Mouse (Mus musculus) neural tube, postnatal 0 days (tissue): Measurements from ENCODE around the gene Tbx6. TPM values are rescaled to one million over a fixed set of nuclear protein-coding genes. Genes with fewer than 3 reads are reported as not detected.

Experiments used
- polyA plus RNA-seq: library from polyadenylated mRNA; unstranded; fragments of >200 nt; fragmentation: Nextera tagmentation; extraction: Ambion mirVana; gene quantifications from 2 replicates; pipeline ENCODE4 v1.2.1, GENCODE M21; 2015

Tbx6 gene
- 0.31 and 0.47 TPM in 2 replicates for polyA plus RNA-seq

DNA sequence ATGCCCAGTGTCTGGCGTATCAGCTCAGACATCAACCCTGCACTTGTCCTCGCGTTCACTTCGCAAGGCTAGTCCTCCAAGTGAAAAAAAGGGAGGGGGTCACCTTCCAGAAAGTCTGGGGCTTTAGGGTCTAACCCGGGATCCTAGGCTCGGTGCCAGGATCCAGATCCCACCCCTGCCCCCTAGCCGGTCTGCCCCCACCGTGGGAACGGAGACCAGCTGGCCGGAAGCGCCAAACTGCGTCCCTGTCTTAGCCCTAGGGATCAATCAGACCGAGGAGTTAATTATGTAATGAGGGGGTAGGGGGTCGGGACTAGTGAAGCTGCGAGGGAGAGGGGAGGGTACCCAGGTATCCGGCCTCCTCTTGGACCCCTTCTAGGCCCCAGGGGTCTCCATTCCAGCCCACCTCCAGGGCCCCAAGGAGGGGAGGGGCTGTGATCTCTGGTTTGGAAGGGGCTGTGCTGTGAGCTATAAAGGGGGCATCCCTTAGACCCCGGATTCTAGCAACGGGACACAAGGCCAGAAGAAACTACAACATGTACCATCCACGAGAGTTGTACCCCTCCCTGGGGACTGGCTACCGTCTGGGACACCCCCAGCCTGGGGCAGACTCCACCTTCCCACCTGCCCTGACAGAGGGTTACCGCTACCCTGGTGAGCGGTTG is at the start of gene Tbx6:
Gene Tbx6 (plus strand): TSS at position 513 of the 665 bp plus-strand sequence.

GRCm38 (mm10) chr7:126759050-126759671 is 22.1 kb upstream of the Tbx6 start, which contains the start of gene Mapk3:
Gene Mapk3 (plus strand): TSS chr7:126759601.

DNA sequence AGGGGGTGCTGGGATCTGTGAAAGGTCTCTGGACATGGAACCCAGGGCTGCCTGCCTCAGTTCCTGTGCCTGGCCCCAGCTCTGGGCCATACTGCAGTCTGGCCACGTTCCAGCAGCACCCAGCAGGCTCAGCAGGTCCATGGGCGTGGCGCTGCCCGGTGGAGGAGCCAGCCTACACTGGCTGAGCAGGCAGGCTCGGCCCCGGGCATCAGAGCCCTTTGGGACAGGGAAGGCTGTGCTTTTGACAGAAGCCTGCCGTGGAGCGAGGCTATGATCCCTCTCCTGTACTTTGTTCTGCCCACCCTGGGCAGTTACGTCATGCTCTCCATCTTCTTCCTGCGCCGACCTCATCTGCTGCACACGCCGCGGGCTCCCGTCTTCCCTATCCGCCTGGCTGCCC is 15.1 kb upstream of the Tbx6 start, which contains the start of gene Gdpd3:
Gene Gdpd3 (plus strand): TSS at position 134 of the 400 bp plus-strand sequence.

DNA sequence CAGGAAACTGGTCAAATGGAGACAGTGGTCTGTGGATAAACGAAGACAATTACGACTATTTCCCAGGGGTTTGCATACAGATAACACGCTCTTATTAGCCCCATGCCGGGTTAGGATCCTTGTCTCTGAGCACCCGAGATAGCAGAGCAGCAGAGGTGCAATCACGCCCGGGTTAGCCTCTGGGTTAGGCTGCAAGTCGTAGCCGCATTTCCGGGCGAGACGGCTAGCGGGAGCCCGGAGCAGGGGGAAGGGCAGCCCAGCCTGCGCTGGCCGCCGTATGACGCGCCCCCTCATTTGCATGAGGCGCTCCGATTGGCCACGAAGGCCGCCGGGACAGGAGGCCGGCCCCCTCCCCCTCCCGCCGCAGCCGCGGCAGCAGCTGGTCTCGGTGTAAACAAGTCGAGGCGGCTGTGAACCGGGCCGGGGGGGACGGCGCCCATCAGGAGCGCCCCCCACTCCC is 4.7 kb upstream of the Tbx6 start, which contains the start of gene Ypel3:
Gene Ypel3 (plus strand): TSS at position 358 of the 460 bp plus-strand sequence.

DNA sequence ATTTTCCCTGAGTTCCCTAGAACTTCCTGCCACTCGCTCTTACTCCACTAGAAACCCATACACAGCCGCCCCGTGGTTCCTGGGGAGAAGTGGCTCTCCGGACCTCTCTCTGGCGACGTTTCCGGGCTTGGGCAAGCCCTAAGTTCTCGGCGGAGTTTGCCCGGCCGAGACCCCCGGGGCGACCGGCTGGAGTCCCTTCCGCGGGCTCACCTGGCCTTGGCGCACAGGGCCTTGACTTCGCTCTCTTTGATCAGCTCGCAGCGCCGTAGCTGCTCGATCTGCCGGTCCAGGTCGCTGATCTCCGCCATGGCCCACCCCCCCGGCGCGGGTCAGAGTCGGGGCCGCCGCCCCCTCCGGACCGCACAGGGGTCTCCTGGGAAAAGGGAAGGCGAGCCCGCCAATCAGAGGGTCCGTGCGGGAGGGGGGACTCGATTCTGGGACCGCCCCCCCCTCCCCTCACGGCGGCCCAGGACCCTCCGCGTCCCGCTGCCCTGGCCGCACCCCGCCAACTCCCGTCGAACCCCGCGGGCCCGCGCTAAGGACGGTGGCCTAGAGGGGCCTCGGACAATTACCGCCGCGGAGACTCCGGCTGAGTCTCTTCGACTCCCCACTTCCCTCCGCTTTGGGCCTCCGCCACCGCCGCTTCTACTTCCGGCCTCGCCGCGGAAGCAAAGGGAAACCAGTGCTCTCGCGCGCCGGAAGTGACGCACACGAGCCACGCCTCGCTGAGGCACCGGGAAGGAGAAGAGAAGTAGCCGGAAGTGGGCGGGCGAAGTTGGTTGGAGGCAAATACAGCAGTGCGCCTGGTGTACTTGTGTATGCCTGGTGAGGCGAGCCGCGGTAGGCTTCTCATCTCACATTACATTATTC is 10.8 kb downstream of the Tbx6 start, which contains the start of gene Ppp4c:
Gene Ppp4c (minus strand): TSS at position 646 of the 870 bp plus-strand sequence.

DNA sequence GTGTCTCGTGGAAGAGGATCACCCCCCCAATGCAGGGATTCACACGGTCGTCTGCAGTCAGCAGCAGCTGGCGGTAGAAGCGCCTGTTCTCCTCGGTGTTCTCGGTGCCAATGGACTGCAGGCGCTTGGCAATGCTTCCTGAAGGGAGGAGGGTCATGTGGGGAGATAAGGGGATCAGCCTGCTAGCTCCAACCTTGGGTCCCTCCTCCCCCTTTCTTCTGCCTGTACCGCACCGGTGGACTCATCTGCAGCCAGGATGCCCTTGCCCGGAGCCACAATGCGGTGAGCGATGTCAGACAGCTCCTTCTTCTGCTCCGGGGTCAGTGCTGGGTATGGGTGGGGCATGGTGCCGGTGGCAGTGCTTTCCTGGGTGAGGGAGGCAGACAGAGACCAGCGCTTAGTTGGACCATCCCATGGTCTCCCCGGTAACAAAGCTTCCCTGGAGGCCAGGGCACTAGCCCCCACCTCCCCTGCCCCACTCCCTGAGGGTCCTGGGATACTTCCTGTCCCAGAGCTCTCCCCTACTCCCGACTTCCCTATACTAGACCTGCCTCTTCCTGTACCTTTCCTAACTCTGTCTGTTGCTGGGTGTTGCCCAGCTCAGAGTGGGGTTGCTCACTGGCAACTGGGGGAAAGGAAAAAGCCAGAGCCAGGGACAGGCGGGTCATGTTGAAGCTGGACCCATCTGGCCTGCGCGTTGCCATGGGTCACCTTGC is 16.3 kb downstream of the Tbx6 start, which contains the start of gene Fam57b:
Gene Fam57b (plus strand): TSS at position 258 of the 716 bp plus-strand sequence.

DNA sequence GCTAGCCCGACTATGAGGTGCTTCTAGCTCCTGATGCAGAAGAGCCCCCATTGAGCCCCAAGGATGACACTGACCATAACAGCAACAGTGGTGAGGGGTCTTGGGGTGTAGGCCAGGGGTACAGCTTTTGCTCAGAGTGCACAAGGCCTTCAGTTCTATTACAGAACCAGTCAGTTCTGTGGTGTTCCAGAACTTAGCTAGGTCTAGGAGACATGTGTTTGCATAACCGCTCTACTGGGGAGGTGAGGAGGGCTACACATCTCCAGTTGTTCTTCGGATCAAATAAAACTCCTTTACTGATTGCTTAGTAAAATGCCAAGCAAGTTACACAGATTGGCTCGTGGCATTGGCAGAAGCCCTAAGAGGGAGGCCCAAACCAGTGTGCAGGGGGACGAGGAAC is 50.3 kb downstream of the Tbx6 start, which contains the start of gene 4930451I11Rik:
Gene 4930451I11Rik (minus strand): TSS at position 101 of the 400 bp plus-strand sequence.

Other genes with a start within 250 kb of the Tbx6 start
- gene Eif3c, start 215.1 kb upstream of the Tbx6 start, polyA plus RNA-seq, result 185 and 204 TPM in 2 replicates
- gene Apobr, start 196.5 kb upstream of the Tbx6 start, polyA plus RNA-seq, result 0.47 and 0.98 TPM in 2 replicates
- gene Cln3, start 195.7 kb upstream of the Tbx6 start, polyA plus RNA-seq, result 27.0 and 28.3 TPM in 2 replicates
- not detected in 2 replicates for gene Il27, start 186.5 kb upstream of the Tbx6 start, polyA plus RNA-seq
- gene Nupr1, start 150.6 kb upstream of the Tbx6 start, polyA plus RNA-seq, result 22.9 and 33.6 TPM in 2 replicates
- gene Sgf29, start 132.2 kb upstream of the Tbx6 start, polyA plus RNA-seq, result 44.2 and 55.6 TPM in 2 replicates
- 14.9 and 22.4 TPM in 2 replicates for gene Sult1a1, start 105.1 kb upstream of the Tbx6 start, polyA plus RNA-seq
- 164 and 178 TPM in 2 replicates for gene Bola2, start 86.1 kb upstream of the Tbx6 start, polyA plus RNA-seq
- 12.0 and 12.8 TPM in 2 replicates for gene Slx1b, start 85.7 kb upstream of the Tbx6 start, polyA plus RNA-seq
- 109 and 127 TPM in 2 replicates for gene Coro1a, start 73.7 kb upstream of the Tbx6 start, polyA plus RNA-seq
- 104 and 106 TPM in 2 replicates for gene Mapk3, start 21.9 kb upstream of the Tbx6 start, polyA plus RNA-seq
- gene Gdpd3, start 15.1 kb upstream of the Tbx6 start, polyA plus RNA-seq, result 1.1 and 1.2 TPM in 2 replicates
- 255 and 259 TPM in 2 replicates for gene Ypel3, start 4.5 kb upstream of the Tbx6 start, polyA plus RNA-seq
- 129 and 149 TPM in 2 replicates for gene Ppp4c, start 11.0 kb downstream of the Tbx6 start, polyA plus RNA-seq
- 43.9 and 56.4 TPM in 2 replicates for gene Fam57b, start 16.2 kb downstream of the Tbx6 start, polyA plus RNA-seq
- 0.65 TPM in 1 of 2 replicates, not detected in the other for gene 4930451I11Rik, start 50.2 kb downstream of the Tbx6 start, polyA plus RNA-seq
- gene Doc2a, start 65.9 kb downstream of the Tbx6 start, polyA plus RNA-seq, result 60.9 and 64.7 TPM in 2 replicates
- gene Hirip3, start 80.5 kb downstream of the Tbx6 start, polyA plus RNA-seq, result 17.0 and 23.3 TPM in 2 replicates
- gene Ino80e, start 80.9 kb downstream of the Tbx6 start, polyA plus RNA-seq, result 78.5 and 82.2 TPM in 2 replicates
- 39.4 and 47.0 TPM in 2 replicates for gene Taok2, start 103.2 kb downstream of the Tbx6 start, polyA plus RNA-seq
- 40.7 and 41.1 TPM in 2 replicates for gene Tmem219, start 141.4 kb downstream of the Tbx6 start, polyA plus RNA-seq
- gene Kctd13, start 147.4 kb downstream of the Tbx6 start, polyA plus RNA-seq, result 129 and 134 TPM in 2 replicates
- gene Asphd1, start 168.1 kb downstream of the Tbx6 start, polyA plus RNA-seq, result 13.0 and 20.5 TPM in 2 replicates
- 80.0 and 106 TPM in 2 replicates for gene Sez6l2, start 169.1 kb downstream of the Tbx6 start, polyA plus RNA-seq
- 137 and 157 TPM in 2 replicates for gene Cdipt, start 194.4 kb downstream of the Tbx6 start, polyA plus RNA-seq
- 0.50 and 1.1 TPM in 2 replicates for gene Cdiptos, start 194.6 kb downstream of the Tbx6 start, polyA plus RNA-seq
- gene Mvp, start 233.1 kb downstream of the Tbx6 start, polyA plus RNA-seq, result 4.9 and 5.9 TPM in 2 replicates
- 0.70 TPM in 1 of 2 replicates, not detected in the other for gene Pagr1b, start 235.0 kb downstream of the Tbx6 start, polyA plus RNA-seq
- 23.1 and 63.2 TPM in 2 replicates for gene Pagr1a, start 235.9 kb downstream of the Tbx6 start, polyA plus RNA-seq
- gene Gm42742, start 239.6 kb downstream of the Tbx6 start, polyA plus RNA-seq, result 36.5 and 56.8 TPM in 2 replicates
- 128 and 150 TPM in 2 replicates for gene Prrt2, start 239.7 kb downstream of the Tbx6 start, polyA plus RNA-seq
- gene Maz, start 245.6 kb downstream of the Tbx6 start, polyA plus RNA-seq, result 88.1 and 104 TPM in 2 replicates